ENCODE assay signal across 11 mouse cellular contexts in the genomic region with DNA sequence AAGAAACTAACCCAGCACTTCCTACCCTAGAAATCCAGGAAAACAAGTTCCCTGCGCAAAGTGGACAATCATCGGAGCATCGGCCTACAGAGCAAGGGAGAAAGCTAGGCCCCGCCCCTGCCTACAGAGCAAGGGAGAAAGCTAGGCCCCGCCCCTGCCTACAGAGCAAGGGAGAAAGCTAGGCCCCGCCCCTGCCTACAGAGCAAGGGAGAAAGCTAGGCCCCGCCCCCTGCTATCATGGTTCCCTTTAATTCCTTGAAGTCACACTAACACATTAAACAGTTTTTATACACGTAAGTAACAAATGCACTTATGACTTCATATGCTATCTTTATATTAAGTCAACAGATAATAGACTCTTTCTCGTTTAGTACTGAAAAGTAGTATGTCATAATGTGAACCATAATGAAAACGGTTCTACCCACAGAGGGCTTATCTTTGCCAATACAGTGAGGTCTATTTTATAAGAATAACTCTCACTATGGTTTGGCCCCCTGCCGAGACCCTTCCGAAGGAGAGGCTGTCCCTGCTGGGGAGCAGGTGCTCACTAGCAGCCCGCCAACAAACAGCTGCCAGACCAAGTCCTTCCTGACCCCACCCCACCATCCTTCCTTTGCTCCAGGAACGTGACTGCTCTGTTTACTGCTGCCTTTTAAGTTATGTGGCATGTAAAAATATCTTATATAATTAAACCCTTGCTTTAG.
DNase-seq lines count a peak whose midpoint lies in the region; ATAC-seq and TF ChIP-seq lines count a peak whose summit lies in the region.
"Had no signal": no experiment of that assay in that cellular context is flagged by ENCODE, and none has a peak within 500 bp of the region (broad histone marks: within the 10 kb centered on the region; RNA-seq: fewer than 3 reads in every experiment).

No protein-coding gene starts in this region.

- no peak for TF ChIP-seq CTCF in liver, embryonic 14.5 days (IDR thresholded peaks at IDR 0.05; ENCODE audit: low read depth)
- TF ChIP-seq CTCF in layer of hippocampus, adult 2 months (conservative IDR thresholded peaks at IDR 0.05), result no peak

- DNase-seq in adrenal gland, postnatal 25 days, result peak; percentile 7
- no peak for DNase-seq in adrenal gland, adult 8-10 months
- peak; percentile 13 for DNase-seq in 3T3-L1 (ENCODE audit: low read depth, low spot score)
- DNase-seq in cerebellum, adult 18-20 months, result peak; percentile 37 to 42
- peak; percentile 12 to 30 (median 13) for DNase-seq in liver, embryonic 14.5 days (ENCODE audit: low read depth in 3 of 3, low spot score in 3 of 3)
- no peak for DNase-seq in midbrain, embryonic 10.5 days (ENCODE audit: low spot score)
- no peak for DNase-seq in layer of hippocampus, adult 2 months (ENCODE audit: low spot score in 2 of 2)
- no peak for DNase-seq in ovary, postnatal 10 days (ENCODE audit: low spot score)

- H3K4me1 ChIP-seq in liver, embryonic 14.5 days (replicated peaks; ENCODE audit: control insufficient read depth in 2 of 2, insufficient read depth in 2 of 2, low read length in 1 of 2), result peaks cover 0 to 4% of the 10 kb centered on the region in 2 experiments; a peak in 1 of 4 replicates
- no peaks in the 10 kb centered on the region for H3K4me1 ChIP-seq in midbrain, embryonic 10.5 days
- H3K4me1 ChIP-seq: forebrain, embryonic 13.5 days; neural tube, embryonic 12.5 days had no signal

- peak; percentile 80 for ATAC-seq in liver, embryonic 14.5 days (ENCODE audit: insufficient read depth)
- ATAC-seq: forebrain, embryonic 13.5 days; inflammation-experienced regulatory T-cells, adult 6 months had no signal

- no peaks in the 10 kb centered on the region for H3K9me3 ChIP-seq in liver, embryonic 14.5 days (ENCODE audit: control insufficient read depth, low read length)
- no peaks in the 10 kb centered on the region for H3K9me3 ChIP-seq in midbrain, embryonic 10.5 days (replicated peaks)
- H3K9me3 ChIP-seq: forebrain, embryonic 13.5 days; neural tube, embryonic 12.5 days had no signal

- no peak for TF ChIP-seq EP300 in liver, embryonic 14.5 days (IDR thresholded peaks at IDR 0.05; ENCODE audit: low read depth)

- no peak overlapping the region for H3K27ac ChIP-seq in liver, embryonic 14.5 days
- H3K27ac ChIP-seq in midbrain, embryonic 10.5 days (replicated peaks), result no peak overlapping the region
- H3K27ac ChIP-seq in layer of hippocampus, adult 2 months, result no peak overlapping the region
- H3K27ac ChIP-seq: forebrain, embryonic 13.5 days; neural tube, embryonic 12.5 days had no signal

- no peaks in the 10 kb centered on the region for H3K36me3 ChIP-seq in liver, embryonic 14.5 days (replicated peaks; ENCODE audit: control insufficient read depth, insufficient read depth, low read depth)
- no peaks in the 10 kb centered on the region for H3K36me3 ChIP-seq in midbrain, embryonic 10.5 days
- H3K36me3 ChIP-seq: neural tube, embryonic 12.5 days had no signal

- H3K9ac ChIP-seq in liver, embryonic 14.5 days (replicated peaks), result no peak overlapping the region
- H3K9ac ChIP-seq: forebrain, embryonic 13.5 days; neural tube, embryonic 12.5 days had no signal

- H3K4me3 ChIP-seq in liver, embryonic 14.5 days (ENCODE audit: insufficient read depth in 1 of 2, low read depth in 2 of 2, low read length in 2 of 2), result 0 out of 4 replicates have a peak overlapping the region, but pooled peaks of 1 of the 2 experiments have one; percentile 6
- no peak overlapping the region for H3K4me3 ChIP-seq in midbrain, embryonic 10.5 days
- H3K4me3 ChIP-seq in layer of hippocampus, adult 2 months, result no peak overlapping the region
- H3K4me3 ChIP-seq: forebrain, embryonic 13.5 days; neural tube, embryonic 12.5 days had no signal

- peak overlapping the region; percentile 45 for H3K4me2 ChIP-seq in liver, embryonic 14.5 days (ENCODE audit: low read depth)
- H3K4me2 ChIP-seq: forebrain, embryonic 13.5 days; neural tube, embryonic 12.5 days had no signal

- H3K27me3 ChIP-seq in liver, embryonic 14.5 days (ENCODE audit: control insufficient read depth, insufficient read depth, low read length), result no peaks in the 10 kb centered on the region
- no peaks in the 10 kb centered on the region for H3K27me3 ChIP-seq in midbrain, embryonic 10.5 days (ENCODE audit: low read depth, poor library complexity, severe bottlenecking)
- H3K27me3 ChIP-seq: forebrain, embryonic 13.5 days; neural tube, embryonic 12.5 days had no signal

- WGBS in liver, embryonic 14.5 days (ENCODE audit: insufficient replicate concordance), result 34% methylated on average over 14 of the region's 14 CpGs
- WGBS in midbrain, embryonic 10.5 days, result 60% methylated on average over 14 of the region's 14 CpGs

Comparison
In these comparisons a context has a peak if more than half of its experiments do, and no peak if none do; other contexts are left out.
1. DNase-seq: peak in adrenal gland, postnatal 25 days (single experiment), 3T3-L1 (single experiment), cerebellum, adult 18-20 months (2 of 2) and liver, embryonic 14.5 days (3 of 3); none in adrenal gland, adult 8-10 months (single experiment), midbrain, embryonic 10.5 days (single experiment), layer of hippocampus, adult 2 months (0 of 2) and ovary, postnatal 10 days (single experiment).